In genomic region chr17:48597301-48597700, GRCm38 (mm10) we compare ENCODE assay signal across 21 mouse cellular contexts.
A peak's percentile ranks its signal among the peaks of the same experiment; 100 is the strongest.
DNase-seq lines count a peak whose midpoint lies in the region; TF ChIP-seq lines count a peak whose summit lies in the region.
"Had no signal": no experiment of that assay in that cellular context is flagged by ENCODE, and none has a peak within 500 bp of the region (broad histone marks: within the 10 kb centered on the region; RNA-seq: fewer than 3 reads in every experiment).

No protein-coding gene starts in this region.

- H3K9ac ChIP-seq in liver, adult 2 months (ENCODE audit: low read depth, low read length): no peak overlapping the region
- H3K9ac ChIP-seq: forebrain, embryonic 13.5 days; hindbrain, embryonic 12.5 days; liver, embryonic 13.5 days had no signal

- no peak overlapping the region for H3K4me3 ChIP-seq in gastrocnemius, adult 2 months
- no peak overlapping the region for H3K4me3 ChIP-seq in liver, adult 2 months (ENCODE audit: insufficient read depth, low read depth, low read length)
- no peak overlapping the region for H3K4me3 ChIP-seq in E14TG2a.4 (replicated peaks; ENCODE audit: low read length)
- H3K4me3 ChIP-seq: embryonic facial prominence, embryonic 10.5 days; forebrain, embryonic 13.5 days; hindbrain, embryonic 12.5 days; liver, embryonic 13.5 days had no signal

- peaks cover 13% of the 10 kb centered on the region for H3K4me1 ChIP-seq in liver, adult 2 months (ENCODE audit: control insufficient read depth, insufficient read depth, low read length)
- peaks cover 7% of the 10 kb centered on the region for H3K4me1 ChIP-seq in E14TG2a.4 (replicated peaks; ENCODE audit: low read depth, low read length)
- H3K4me1 ChIP-seq: forebrain, embryonic 13.5 days; hindbrain, embryonic 12.5 days; liver, embryonic 13.5 days had no signal

- no peak overlapping the region for H3K27ac ChIP-seq in gastrocnemius, adult 2 months
- H3K27ac ChIP-seq in liver, adult 2 months (replicated peaks; ENCODE audit: insufficient read depth, low read depth, low read length): no peak overlapping the region
- H3K27ac ChIP-seq: embryonic facial prominence, embryonic 10.5 days; forebrain, embryonic 13.5 days; hindbrain, embryonic 12.5 days; liver, embryonic 13.5 days; macrophage had no signal

- intact Hi-C loops in gastrocnemius, adult 2 months (cut with DNase I): no loop called here

- no peaks in the 10 kb centered on the region for H3K27me3 ChIP-seq in liver, adult 2 months (ENCODE audit: control insufficient read depth, insufficient read depth, low read length)
- H3K27me3 ChIP-seq in E14TG2a.4 (ENCODE audit: insufficient read depth, low read length): peaks cover 5% of the 10 kb centered on the region
- H3K27me3 ChIP-seq: hindbrain, embryonic 12.5 days; liver, embryonic 13.5 days had no signal

- DNase-seq in gastrocnemius, adult 2 months: no peak
- DNase-seq in gastrocnemius, adult 8-10 months (ENCODE audit: low spot score in 2 of 2): no peak
- DNase-seq in liver, adult 2 months (ENCODE audit: extremely low read depth, low read depth, low spot score): no peak
- DNase-seq in liver: no peak
- peak; percentile 39 for DNase-seq in ZHBTc4 (ENCODE audit: low read depth, low spot score)
- DNase-seq in retina, postnatal 1 day: no peak
- DNase-seq in Muller cell, postnatal 12 days (ENCODE audit: inconsistent ontology term): no peak
- DNase-seq: adrenal gland, adult 8-10 months; cerebellum, adult 11-12 months; cerebellum, postnatal 36 days; heart, adult 11 months; kidney, adult 8-10 months; kidney, postnatal 36 days; liver, embryonic 13.5 days; right cerebral cortex, postnatal 4 days; thymus, adult 2 months had no signal

- no peaks in the 10 kb centered on the region for H3K36me3 ChIP-seq in liver, adult 2 months (ENCODE audit: control insufficient read depth, insufficient read depth, low read length)
- H3K36me3 ChIP-seq in E14TG2a.4 (ENCODE audit: insufficient read depth, low read length): no peaks in the 10 kb centered on the region
- H3K36me3 ChIP-seq: embryonic facial prominence, embryonic 10.5 days; hindbrain, embryonic 12.5 days; liver, embryonic 13.5 days had no signal

- TF ChIP-seq CTCF in gastrocnemius, adult 2 months (IDR thresholded peaks at IDR 0.05): peak; percentile 36; the same call in 1 of the 2 replicates
- peak; percentile 32; the same call in 1 of the 2 replicates for TF ChIP-seq CTCF in liver, adult 2 months (IDR thresholded peaks at IDR 0.05; ENCODE audit: low read depth, low read length)
- peak; percentile 74 for TF ChIP-seq CTCF in E14TG2a.4 (conservative IDR thresholded peaks at IDR 0.05; ENCODE audit: low read length)

- no peaks in the 10 kb centered on the region for H3K9me3 ChIP-seq in E14TG2a.4 (ENCODE audit: low read length)
- H3K9me3 ChIP-seq: embryonic facial prominence, embryonic 10.5 days; forebrain, embryonic 13.5 days; hindbrain, embryonic 12.5 days; liver, embryonic 13.5 days had no signal

- 96% methylated on average over 1 of the region's 1 CpGs for whole genome bisulfite sequencing in liver, adult 2 months

- TF ChIP-seq POLR2A in liver, adult 2 months (IDR thresholded peaks at IDR 0.05; ENCODE audit: extremely low read depth, insufficient read depth, low read length): no peak

- H3K79me2 ChIP-seq in liver, adult 2 months (ENCODE audit: control insufficient read depth, insufficient read depth, low read length): no peaks in the 10 kb centered on the region
